Mouse (Mus musculus) adrenal gland, postnatal 36 days (tissue): ENCODE measurements around the gene Clec2l. TPM values are rescaled to one million over a fixed set of nuclear protein-coding genes. Genes with fewer than 3 reads are reported as not detected.

ENCODE experiments used
- DNase-seq, 2 experiments: peaks; one replicate each; pipeline ENCODE4 v3.0.0; 2021; ENCODE audit warnings: mixed read lengths in 1 of 2
- total RNA-seq, 2 experiments: library from RNA; stranded (reverse); gene quantifications; 2 replicates each; pipeline ENCODE4 v1.2.3; 2021

The Clec2l gene
- total RNA-seq, 2 experiments from 2014 or later: 0.99 to 4.1 TPM

DNA sequence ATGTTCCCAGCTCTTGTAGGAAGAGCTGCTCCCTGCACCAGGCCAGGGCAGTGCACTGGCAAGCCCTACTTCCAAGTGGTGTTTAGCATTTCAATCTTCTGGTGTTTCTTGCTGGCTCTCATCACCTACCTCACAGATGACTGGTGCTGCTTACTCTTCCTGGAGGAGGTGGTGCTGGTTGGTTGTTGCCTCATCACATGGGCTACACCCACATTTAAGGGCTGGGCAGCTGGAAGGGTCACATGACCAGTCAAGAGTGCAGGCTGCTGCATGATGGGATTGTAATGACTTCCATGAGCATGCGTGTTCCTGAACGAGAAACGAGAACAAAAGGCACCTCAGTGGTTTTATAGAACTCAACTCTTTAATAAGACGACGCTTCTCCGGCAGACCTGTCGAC lies 55.8 kb downstream of the Clec2l start:
- no peak for DNase-seq

DNA sequence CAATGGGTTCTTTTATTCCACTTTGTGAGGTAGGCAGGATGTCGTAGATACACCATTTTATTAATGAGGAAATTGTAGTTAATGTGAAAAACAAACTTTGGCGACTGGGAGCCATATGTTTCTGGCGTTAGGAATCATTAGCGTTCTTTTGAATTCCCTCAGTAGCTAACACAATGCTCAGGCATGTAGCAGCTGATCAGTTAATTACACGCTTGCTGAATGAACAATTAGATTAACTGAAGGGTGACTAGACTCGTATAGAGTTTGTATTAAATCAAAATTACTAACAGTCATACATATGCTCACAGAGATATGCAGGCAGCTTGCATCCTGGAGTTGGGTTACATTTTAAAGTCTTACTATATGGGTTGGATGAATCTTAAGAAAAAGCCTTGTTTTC lies 56.4 kb downstream of the Clec2l start:
- DNase-seq: no peak

DNA sequence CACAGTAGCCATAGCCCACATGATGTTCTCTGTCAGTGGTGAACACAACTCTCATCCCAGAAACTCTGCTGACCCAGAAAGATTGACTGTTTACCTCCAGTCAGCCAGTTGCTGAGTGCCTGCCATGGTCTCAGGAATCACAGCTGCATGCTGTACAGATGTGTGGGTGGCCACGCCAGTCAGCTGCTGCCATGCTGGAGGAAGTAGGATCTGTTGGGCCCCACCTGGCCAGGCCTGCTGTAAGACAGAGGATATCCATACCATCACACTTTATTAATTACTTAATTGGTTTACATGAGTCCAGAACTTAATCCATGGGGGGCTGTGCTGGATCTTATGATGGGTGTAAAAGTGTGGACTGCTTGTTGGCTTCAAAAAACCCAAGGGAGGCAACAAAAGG lies 58.5 kb downstream of the Clec2l start:
- no peak for DNase-seq

DNA sequence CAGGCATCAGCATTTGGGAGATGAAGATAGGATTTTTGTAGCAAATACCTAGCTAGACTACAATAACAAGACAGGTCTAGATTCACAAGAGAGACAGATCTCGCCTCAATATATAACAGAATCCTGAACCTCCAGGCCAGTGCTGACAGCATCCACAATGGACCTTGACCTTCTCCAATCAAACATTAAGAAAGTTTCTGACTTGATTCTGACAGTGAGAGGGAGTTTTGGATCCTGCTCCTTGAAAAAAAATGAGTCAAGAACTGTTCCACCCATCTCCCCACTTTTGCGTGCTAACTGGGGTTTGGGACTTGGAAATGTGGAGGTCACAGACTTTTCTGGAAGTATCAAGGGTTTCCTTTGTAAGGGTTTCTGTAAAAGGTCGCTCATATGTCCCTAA lies 62.6 kb downstream of the Clec2l start:
- DNase-seq: no peak

Other genes starting within 250 kb of the Clec2l start
- 10 to 100 TPM; 24.3 to 31.8 TPM for gene Ubn2, start 229.1 kb upstream of the Clec2l start, total RNA-seq
- gene Fmc1, start 129.6 kb upstream of the Clec2l start, total RNA-seq: 100 to 1,000 TPM; 101 to 135 TPM
- gene Luc7l2, start 111.7 kb upstream of the Clec2l start, total RNA-seq: 100 to 1,000 TPM; 148 to 156 TPM
- gene Klrg2, start 25.8 kb upstream of the Clec2l start, total RNA-seq: 1 to 10 TPM; 3.2 to 4.3 TPM
- gene Tbxas1, start 212.3 kb downstream of the Clec2l start, total RNA-seq: 1 to 10 TPM; 5.6 to 9.5 TPM
- 100 to 1,000 TPM; 126 to 136 TPM for gene Hipk2, start 213.1 kb downstream of the Clec2l start, total RNA-seq